Mouse (Mus musculus) embryonic facial prominence, embryonic 11.5 days (tissue): ENCODE results near the gene Cfl2. TPM values are rescaled to one million over a fixed set of nuclear protein-coding genes. Genes with fewer than 3 reads are reported as not detected.

Experiments
- ATAC-seq: fragments of 200-750 bp; cut with Nextera tagmentation; replicated peaks from 2 replicates; pipeline ENCODE4 v1.8.0; 2017; ENCODE audit warnings: low read depth; ENCODE audit not compliant: insufficient number of reproducible peaks, low FRiP score, low TSS enrichment
- DNase-seq: peaks from one replicate; pipeline ENCODE4 v3.0.0-alpha.2; 2015; ENCODE audit warnings: low spot score
- H3K27ac ChIP-seq: fragments of 300-500 bp; sonication (generic); replicated peaks from 2 replicates; pipeline ENCODE4 v1.5.1; 2014; ENCODE audit warnings: mild to moderate bottlenecking, low read depth, low read length, control low read depth
- H3K27me3 ChIP-seq: fragments of 300-500 bp; sonication (generic); 2 replicates; pipeline ENCODE4 v1.6.1; 2014; ENCODE audit warnings: mild to moderate bottlenecking, low read length, moderate library complexity, mixed read lengths; ENCODE audit not compliant: control insufficient read depth, insufficient read depth
- H3K36me3 ChIP-seq: fragments of 300-500 bp; sonication (generic); replicated peaks from 2 replicates; pipeline ENCODE4 v1.6.1; 2014; ENCODE audit warnings: low read depth, mild to moderate bottlenecking, low read length, moderate library complexity, mixed read lengths; ENCODE audit not compliant: control insufficient read depth, insufficient read depth
- H3K4me1 ChIP-seq: fragments of 300-500 bp; sonication (generic); 2 replicates; pipeline ENCODE4 v1.6.1; 2014; ENCODE audit warnings: low read length, mixed read lengths; ENCODE audit not compliant: control insufficient read depth, insufficient read depth
- H3K4me2 ChIP-seq: fragments of 300-500 bp; sonication (generic); 2 replicates; pipeline ENCODE4 v1.6.1; 2014; ENCODE audit warnings: low read depth, mild to moderate bottlenecking, control low read depth, low read length, moderate library complexity
- H3K4me3 ChIP-seq: fragments of 300-500 bp; sonication (generic); 2 replicates; pipeline ENCODE4 v1.5.1; 2014; ENCODE audit warnings: low read depth, low read length, control low read depth
- H3K9ac ChIP-seq: fragments of 300-500 bp; sonication (generic); replicated peaks from 2 replicates; pipeline ENCODE4 v1.6.1; 2014; ENCODE audit warnings: mild to moderate bottlenecking, control low read depth, low read length
- H3K9me3 ChIP-seq: fragments of 300-500 bp; sonication (generic); replicated peaks from 2 replicates; pipeline ENCODE4 v1.6.1; 2016; ENCODE audit warnings: mild to moderate bottlenecking, low read length, inconsistent platforms, mixed read lengths; ENCODE audit not compliant: control insufficient read depth
- WGBS: fragments of 180-500 bp; shearing (Covaris S2); extraction: QIAGEN DNeasy Blood & Tissue Kit; methylation state at CpG from one replicate; pipeline ENCODE4 v1.1.7; 2014; 5-methylcytosine and 5-hydroxymethylcytosine counted together
- polyA plus RNA-seq: library from polyadenylated mRNA; unstranded; fragments of >200 nt; fragmentation: Nextera tagmentation; extraction: Ambion mirVana; gene quantifications from 2 replicates; pipeline ENCODE4 v1.2.1, GENCODE M21; 2014

Gene Cfl2
- polyA plus RNA-seq, 1 experiment from 2014 or later = 222 TPM

DNA sequence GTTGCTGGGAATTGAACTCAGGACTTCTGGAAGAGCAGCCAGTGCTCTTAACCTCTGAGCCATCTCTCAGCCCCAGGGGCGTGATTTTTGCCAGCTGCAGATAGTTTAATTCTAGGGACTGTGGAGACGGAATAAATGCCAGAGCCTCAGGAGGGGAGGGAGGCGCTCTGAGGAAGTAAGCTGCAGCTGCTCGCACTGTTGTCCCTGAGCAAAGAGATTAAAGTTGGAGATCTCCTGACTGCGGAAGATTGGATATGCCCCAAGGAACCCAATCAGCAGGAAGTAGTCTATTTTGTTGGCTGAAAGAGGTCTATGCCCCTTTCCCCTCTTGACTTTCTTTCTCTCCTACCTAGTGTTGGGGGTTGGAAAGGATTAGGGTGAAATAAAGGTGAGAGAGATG lies 14.2 kb upstream of the Cfl2 start:
- DNase-seq (no peak), ATAC-seq (no peak)
- 21% methylated on average over 5 of the region's 5 CpGs for WGBS
- Histone ChIP-seq H3K9ac (no peak overlapping the region), H3K4me3 (no peak overlapping the region), H3K27ac (no peak overlapping the region), H3K36me3 (no peaks in the 10 kb centered on the region), H3K9me3 (no peaks in the 10 kb centered on the region), H3K27me3 (no peaks in the 10 kb centered on the region), H3K4me2 (no peak overlapping the region), H3K4me1 (no peaks in the 10 kb centered on the region)

DNA sequence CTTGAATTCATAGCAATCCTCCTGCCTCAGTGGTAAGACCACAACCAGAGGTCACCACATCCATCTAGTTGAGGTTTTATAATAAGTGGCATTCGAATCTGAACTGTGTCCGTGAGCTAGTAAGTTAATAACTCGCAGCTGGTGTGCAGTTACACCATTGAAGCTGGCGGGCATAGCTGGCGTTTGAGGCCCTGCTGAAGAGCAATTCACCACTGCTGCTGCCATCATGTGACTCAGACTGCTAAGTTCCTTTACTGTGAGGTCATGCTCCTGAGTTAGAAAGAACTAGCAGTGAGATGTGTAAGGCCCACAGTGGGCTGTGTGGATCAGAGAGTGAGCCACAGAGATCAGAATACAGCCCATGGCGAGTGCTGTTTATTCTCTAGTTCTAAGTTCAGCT lies 12.0 kb upstream of the Cfl2 start:
- Histone ChIP-seq H3K9ac (no peak overlapping the region), H3K4me1 (no peaks in the 10 kb centered on the region), H3K9me3 (no peaks in the 10 kb centered on the region), H3K4me2 (no peak overlapping the region), H3K27ac (no peak overlapping the region), H3K27me3 (no peaks in the 10 kb centered on the region), H3K4me3 (no peak overlapping the region), H3K36me3 (no peaks in the 10 kb centered on the region)
- 67% methylated on average over 6 of the region's 6 CpGs for WGBS
- ATAC-seq = no peak; the same call in 1 of the 2 replicates
- peak; percentile 44 for DNase-seq

DNA sequence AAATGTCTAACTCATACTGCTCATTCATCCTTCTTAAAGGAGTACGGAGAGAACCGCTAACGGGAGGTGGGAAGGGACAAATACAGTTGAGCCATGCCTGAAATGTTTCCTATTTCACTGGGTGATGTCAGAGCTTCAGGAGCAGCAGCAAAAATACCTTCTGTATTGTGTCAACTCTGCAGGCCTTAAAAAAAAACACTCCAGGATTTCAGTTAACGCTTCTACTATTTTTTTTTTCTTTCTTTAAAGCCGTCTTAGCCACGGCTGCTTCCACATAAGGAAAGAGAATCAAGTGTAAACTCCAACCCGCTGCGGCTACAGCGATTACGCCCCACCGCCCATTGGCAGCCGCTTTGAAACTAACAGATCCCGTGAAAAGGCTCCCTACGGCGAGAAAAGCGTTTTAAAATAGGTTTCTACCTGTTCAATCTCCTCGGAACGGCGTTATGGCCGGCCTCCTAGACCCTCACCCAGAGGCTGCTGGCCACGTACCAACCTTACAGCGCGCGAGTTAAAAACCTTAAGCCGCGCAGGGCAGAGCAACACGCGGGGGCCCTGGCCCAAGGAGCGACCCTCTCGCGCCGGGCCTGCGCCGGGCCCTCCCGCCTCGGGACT lies 579 bp downstream of the Cfl2 start:
- H3K4me3 ChIP-seq = peak overlapping the region; percentile 96
- no peaks in the 10 kb centered on the region for H3K27me3 ChIP-seq
- no peaks in the 10 kb centered on the region for H3K36me3 ChIP-seq
- peak overlapping the region; percentile 98 for H3K27ac ChIP-seq
- peak overlapping the region; percentile 59 for H3K4me2 ChIP-seq
- under 1% methylated on average over 36 of the region's 36 CpGs for WGBS
- H3K9ac ChIP-seq = peak overlapping the region; percentile 99
- H3K4me1 ChIP-seq = no peaks in the 10 kb centered on the region
- DNase-seq (peak; percentile 71), ATAC-seq (no peak; the same call in none of the 2 replicates)
- no peaks in the 10 kb centered on the region for H3K9me3 ChIP-seq

DNA sequence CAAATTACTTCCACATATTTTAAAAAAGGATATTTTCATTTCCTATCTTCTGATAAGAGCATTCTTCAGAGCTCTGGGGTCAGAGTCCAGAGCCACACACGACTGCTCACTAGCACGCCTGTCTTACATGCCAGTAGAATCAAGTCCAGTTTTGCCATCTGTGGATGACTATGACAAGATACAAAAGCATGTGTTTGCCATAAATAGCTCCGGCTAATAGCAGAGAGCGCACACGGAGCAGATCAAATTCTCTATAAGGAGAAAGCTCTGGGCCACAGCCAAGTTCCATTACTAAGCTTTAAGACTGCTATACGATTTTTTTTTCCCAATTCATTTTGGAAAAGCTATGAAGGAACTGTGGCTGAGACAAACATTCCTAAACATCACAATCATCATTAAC lies 3.1 kb downstream of the Cfl2 start:
- H3K4me3 ChIP-seq = no peak overlapping the region
- H3K27ac ChIP-seq = no peak overlapping the region
- DNase-seq = no peak
- H3K4me2 ChIP-seq = no peak overlapping the region
- H3K36me3 ChIP-seq = no peaks in the 10 kb centered on the region
- H3K9ac ChIP-seq = no peak overlapping the region
- H3K27me3 ChIP-seq = no peaks in the 10 kb centered on the region
- H3K4me1 ChIP-seq = no peaks in the 10 kb centered on the region
- 81% methylated on average over 6 of the region's 6 CpGs for WGBS
- ATAC-seq = no peak
- no peaks in the 10 kb centered on the region for H3K9me3 ChIP-seq

GRCm38 (mm10) chr12:54850551-54850950 lies 12.1 kb downstream of the Cfl2 start:
- H3K9ac ChIP-seq = no peak overlapping the region
- 88% methylated on average over 2 of the region's 2 CpGs for WGBS
- H3K27ac ChIP-seq = no peak overlapping the region
- H3K4me3 ChIP-seq = no peak overlapping the region
- no peaks in the 10 kb centered on the region for H3K9me3 ChIP-seq
- no peak for DNase-seq
- H3K27me3 ChIP-seq = no peaks in the 10 kb centered on the region
- H3K4me2 ChIP-seq = no peak overlapping the region
- H3K36me3 ChIP-seq = no peaks in the 10 kb centered on the region
- no peaks in the 10 kb centered on the region for H3K4me1 ChIP-seq
- ATAC-seq = no peak

- Histone ChIP-seq H3K27me3 (no peaks in the 10 kb centered on the region), H3K9ac (no peak overlapping the region), H3K4me3 (no peak overlapping the region), H3K27ac (no peak overlapping the region), H3K4me1 (no peaks in the 10 kb centered on the region), H3K36me3 (no peaks in the 10 kb centered on the region), H3K9me3 (no peaks in the 10 kb centered on the region), H3K4me2 (no peak overlapping the region)
- ATAC-seq (no peak), DNase-seq (no peak)
Measured at GRCm38 (mm10) chr12:54844415-54844814, 18.3 kb downstream of the Cfl2 start.

GRCm38 (mm10) chr12:54841576-54841975 lies 21.1 kb downstream of the Cfl2 start:
- Histone ChIP-seq H3K4me2 (no peak overlapping the region), H3K9me3 (no peaks in the 10 kb centered on the region), H3K36me3 (no peaks in the 10 kb centered on the region), H3K9ac (no peak overlapping the region), H3K27ac (no peak overlapping the region), H3K27me3 (no peaks in the 10 kb centered on the region), H3K4me3 (no peak overlapping the region), H3K4me1 (no peaks in the 10 kb centered on the region)
- ATAC-seq (no peak), DNase-seq (no peak)
- WGBS = 86% methylated on average over 1 of the region's 1 CpGs

- Histone ChIP-seq H3K27ac (no peak overlapping the region), H3K4me3 (no peak overlapping the region), H3K27me3 (no peaks in the 10 kb centered on the region), H3K9me3 (no peaks in the 10 kb centered on the region), H3K9ac (no peak overlapping the region), H3K4me1 (no peaks in the 10 kb centered on the region), H3K4me2 (no peak overlapping the region), H3K36me3 (no peaks in the 10 kb centered on the region)
- ATAC-seq (no peak), DNase-seq (no peak)
- 84% methylated on average over 2 of the region's 2 CpGs for whole genome bisulfite sequencing
Measured at GRCm38 (mm10) chr12:54839815-54840214, 22.9 kb downstream of the Cfl2 start.
